Mouse (Mus musculus): ENCODE results near the gene Ddi2. TPM values are rescaled to one million over a fixed set of nuclear protein-coding genes. Genes with fewer than 3 reads are reported as not detected.
"Not testable (repeated sequence)": the region's sequence is repeated elsewhere in the genome, so short reads cannot be mapped to it uniquely, and the experiment has no call there.

Gene Ddi2
- total RNA-seq (2021): 10 to 100 TPM; 37.8 to 46.5 TPM
- long read RNA-seq, experiment 1, full-length matches to known transcripts: 1 of 15 reads
- long read RNA-seq, experiment 1, partial matches to known transcripts: 2 of 15 reads
- long read RNA-seq, experiment 1, other reads (novel, unspliced or antisense): 12 of 15 reads
- long read RNA-seq, experiment 2, full-length matches to known transcripts: 1 of 32 reads
- long read RNA-seq, experiment 2, partial matches to known transcripts: 1 of 32 reads
- long read RNA-seq, experiment 2, other reads (novel, unspliced or antisense): 30 of 32 reads

DNA sequence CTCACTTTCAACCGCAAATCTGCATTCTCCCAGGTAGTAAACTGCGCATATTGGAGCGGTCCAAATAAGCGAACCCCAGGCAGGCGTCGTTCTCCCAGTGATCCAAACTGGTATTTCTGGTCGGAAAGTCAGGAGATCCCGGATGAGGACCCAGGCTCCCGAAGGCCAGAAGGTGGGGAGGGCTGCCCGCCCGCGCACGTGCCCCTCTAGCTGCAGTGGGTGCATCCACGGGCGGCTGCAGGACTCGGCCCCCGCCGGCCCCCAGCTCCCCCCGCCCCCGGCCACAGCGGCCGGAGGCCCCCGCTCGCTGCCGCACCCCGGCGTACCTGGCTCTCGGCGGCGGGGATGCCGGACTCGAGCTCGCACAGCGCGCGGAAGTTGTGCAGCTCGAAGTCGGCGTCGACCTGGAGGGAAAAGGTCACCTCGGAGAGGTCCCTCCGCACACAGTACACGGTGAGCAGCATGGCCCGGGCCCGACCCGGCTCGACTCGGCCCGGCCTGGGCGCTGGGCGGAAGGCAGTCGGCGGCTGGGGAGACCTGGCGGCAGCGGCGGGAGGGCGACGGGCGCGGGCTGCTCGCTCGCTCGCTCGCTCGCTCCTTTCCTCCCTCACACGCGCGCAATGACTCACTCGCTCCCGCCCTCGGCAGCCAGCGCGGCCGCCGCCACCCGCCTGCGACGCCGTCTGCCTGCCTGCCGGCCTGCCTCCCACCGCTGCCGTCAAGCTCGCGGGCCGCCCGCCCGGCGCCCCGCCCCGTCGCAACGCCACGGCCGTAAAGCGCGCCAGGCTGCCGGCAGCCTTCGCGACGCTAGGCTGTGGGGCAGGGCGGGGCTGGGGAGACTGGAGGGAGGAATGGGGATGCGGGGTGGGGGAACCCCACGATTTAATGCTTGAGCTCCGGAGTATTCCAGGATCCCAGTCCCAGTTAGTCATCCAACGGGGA lies at the start of gene Ddi2:
TSS of gene Ddi2 (minus strand) at position 689 of the 942 bp plus-strand sequence.
- no peak for TF ChIP-seq CTCF (IDR thresholded peaks at IDR 0.05)
- peak within 1 kb of the TSS; percentile 98 for H3K27ac ChIP-seq
- intact Hi-C loops (cut with DNase I): loop anchor here (5.0 kb wide), 1 partner anchor 69 kb away; the partner anchor contains the start of genes Casp9 and Dnajc16
- peak within 1 kb of the TSS; percentile 92 for H3K4me3 ChIP-seq
- peak; percentile 97 for DNase-seq

DNA sequence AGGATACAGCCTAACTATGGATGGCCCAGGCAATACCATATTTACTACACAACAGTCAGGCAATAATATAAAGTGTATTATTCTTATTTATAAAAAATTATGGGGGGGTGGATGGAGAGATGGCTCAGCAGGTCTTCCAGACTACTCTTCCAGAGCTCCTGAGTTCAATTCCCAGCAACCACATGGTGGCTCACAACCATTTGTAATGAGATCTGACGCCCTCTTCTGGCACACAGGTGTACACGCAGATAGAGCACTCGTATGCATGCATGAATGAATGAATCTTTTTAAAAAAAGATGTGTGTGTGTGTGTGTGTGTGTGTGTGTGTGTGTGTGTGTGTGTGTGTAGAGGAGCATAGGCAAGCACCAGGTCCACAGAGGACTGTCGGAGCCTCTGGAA lies 49.8 kb upstream of the Ddi2 start:
- H3K4me3 ChIP-seq; H3K27ac ChIP-seq; intact Hi-C loops (cut with DNase I); DNase-seq: not testable (repeated sequence)
- TF ChIP-seq CTCF (IDR thresholded peaks at IDR 0.05): peak; percentile 20; the same call in 1 of the 2 replicates

DNA sequence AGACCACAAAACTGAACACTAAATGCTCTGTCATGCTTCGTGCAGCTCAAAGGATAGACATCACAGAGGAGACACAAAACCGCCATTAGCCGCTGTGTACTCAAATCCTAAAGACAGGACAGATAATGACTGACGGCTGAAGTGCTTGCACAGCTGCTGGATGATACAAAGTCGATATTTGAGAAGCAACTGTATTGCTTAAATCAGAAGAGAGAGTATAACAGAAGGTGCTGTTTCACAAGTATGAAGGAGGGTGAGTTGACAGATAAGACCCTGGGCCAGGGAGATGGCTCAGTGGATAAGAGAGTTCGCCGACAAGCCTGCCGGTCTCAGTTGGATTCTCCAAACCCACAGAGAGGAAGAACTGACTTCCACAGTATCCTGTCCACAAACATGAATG lies 48.6 kb upstream of the Ddi2 start:
- H3K4me3 ChIP-seq: no peak overlapping the region
- no peak overlapping the region for H3K27ac ChIP-seq
- no peak for DNase-seq
- no peak for TF ChIP-seq CTCF (IDR thresholded peaks at IDR 0.05)
- intact Hi-C loops (cut with DNase I): no loop called here

DNA sequence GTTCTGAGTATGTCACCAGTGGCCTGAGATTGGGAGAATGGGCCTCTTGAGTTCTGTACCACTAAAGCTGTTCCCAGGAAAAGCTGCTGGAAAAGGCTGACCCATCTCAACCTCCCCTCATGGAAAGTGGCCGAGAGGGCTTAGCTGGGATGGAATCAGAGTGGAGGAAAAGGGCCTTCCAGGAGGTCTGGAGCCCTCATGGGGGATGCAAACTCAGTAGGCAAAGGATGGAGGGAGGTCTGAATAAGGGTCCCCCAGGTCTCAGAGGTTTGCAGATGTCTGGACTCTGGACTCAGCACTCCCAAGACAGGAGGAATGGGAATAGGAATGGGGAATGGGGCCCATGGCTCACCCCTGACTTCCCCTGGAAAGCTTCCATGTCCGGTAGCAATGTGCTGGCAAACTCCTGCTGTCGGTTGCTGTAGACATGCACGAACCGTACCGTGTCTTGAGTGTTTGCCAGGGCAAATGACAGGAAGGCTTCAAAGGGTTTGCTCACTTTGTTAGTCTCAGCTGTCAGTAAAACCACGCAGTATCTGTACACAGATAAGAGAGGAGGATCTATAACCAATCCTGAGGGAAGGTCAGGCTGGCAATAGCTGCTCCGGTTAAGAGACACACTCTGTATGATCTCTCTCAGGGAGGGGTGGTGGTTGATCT lies 46.4 kb upstream of the Ddi2 start:
- TF ChIP-seq CTCF (IDR thresholded peaks at IDR 0.05): no peak

DNA sequence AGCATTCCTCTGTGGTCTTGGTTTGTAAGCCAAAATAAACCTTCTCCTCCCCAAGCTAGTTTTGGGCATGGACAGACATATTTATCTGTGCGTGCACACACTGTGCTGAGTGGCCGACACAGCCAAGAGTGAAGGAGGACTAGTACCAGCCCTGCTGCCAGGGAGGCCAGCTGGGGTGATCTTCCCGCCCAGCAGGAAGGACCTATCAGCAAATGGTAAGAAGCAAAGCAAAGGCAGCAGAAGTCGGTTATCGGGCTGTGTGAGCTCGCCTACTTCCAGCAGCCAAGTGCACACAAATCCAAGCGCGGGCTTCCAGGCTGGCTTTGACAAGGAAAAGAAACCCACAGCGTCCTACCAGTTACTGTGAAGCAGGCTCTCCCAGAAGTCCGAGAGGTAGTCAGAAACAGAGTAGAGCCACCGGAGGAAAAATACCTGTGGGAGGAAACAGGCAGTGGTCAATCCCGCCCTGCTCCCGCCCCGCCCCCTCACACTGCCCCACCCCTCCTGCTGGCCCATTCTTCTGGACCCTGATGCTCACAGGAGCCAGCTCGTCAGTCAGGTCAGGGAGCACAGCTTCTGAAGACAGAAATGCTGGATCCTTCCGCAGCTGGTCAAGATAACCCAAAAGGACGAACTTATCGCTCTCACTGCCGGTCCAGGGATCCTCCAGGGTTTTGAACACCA lies 44.3 kb upstream of the Ddi2 start:
- Histone ChIP-seq H3K4me3 (peak overlapping the region; percentile 9; the same call in 1 of the 2 replicates), H3K27ac (peak overlapping the region; percentile 70)
- DNase-seq: peak; percentile 54
- intact Hi-C loops (cut with DNase I): no loop called here
- no peak for TF ChIP-seq CTCF (IDR thresholded peaks at IDR 0.05)

More for the DNA sequence above, 46.4 kb upstream of the Ddi2 start:
- H3K4me3 ChIP-seq: no peak overlapping the region
- DNase-seq: no peak
- intact Hi-C loops (cut with DNase I): no loop called here
- no peak overlapping the region for H3K27ac ChIP-seq

DNA sequence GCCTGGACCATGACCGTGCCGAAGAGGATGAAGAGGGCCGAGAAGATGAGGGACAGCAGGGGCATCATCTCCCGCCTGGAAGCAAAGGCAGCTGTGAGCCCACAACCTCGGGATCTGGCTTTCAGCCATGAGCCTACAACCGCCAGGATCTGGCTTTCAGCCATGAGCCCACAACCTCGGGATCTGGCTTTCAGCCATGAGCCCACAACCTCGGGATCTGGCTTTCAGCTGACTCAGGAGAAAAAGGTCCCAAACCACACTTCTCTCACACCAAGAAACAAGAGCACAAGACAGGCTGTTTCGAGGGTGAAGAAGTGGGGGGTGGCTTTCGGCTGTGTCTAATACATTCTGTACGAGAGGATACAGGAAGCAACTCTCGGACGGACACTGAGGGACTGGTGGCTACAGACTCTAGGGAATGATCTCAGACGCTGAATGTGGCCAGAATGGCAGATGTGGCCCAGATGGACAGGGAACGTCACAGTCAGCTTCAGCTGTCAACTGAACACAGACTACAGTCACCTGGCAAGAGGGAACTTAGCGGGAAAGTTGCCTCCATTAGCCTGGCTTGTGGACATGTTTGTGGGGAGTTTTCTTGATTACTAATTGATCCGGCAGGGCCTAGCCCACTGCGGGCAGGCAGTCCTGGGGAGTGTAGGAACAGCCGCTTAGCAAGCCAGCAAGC lies 43.6 kb upstream of the Ddi2 start:
- Histone ChIP-seq H3K4me3 (peak overlapping the region; percentile 9; the same call in 1 of the 2 replicates), H3K27ac (peak overlapping the region; percentile 70)
- no peak for DNase-seq
- TF ChIP-seq CTCF (IDR thresholded peaks at IDR 0.05): no peak
- intact Hi-C loops (cut with DNase I): no loop called here

DNA sequence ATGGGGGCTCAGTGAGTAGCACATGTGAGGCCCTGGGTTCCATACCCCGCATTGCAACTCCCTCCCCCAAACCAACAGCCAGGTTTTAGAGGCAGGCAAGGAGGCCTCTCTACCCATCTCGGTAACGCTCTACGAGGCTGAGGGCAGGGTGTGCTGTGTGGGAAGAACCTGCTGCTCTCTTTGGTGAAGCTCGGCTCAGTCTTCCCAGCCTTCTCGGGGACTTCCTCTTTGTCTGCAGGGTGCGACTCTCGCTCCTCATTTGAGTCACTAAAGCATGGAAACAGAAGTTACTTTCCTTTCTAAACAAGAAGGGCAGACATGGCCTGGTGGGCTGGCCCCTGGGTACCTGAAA lies 43.1 kb upstream of the Ddi2 start:
- DNase-seq: no peak
- intact Hi-C loops (cut with DNase I): no loop called here

DNA sequence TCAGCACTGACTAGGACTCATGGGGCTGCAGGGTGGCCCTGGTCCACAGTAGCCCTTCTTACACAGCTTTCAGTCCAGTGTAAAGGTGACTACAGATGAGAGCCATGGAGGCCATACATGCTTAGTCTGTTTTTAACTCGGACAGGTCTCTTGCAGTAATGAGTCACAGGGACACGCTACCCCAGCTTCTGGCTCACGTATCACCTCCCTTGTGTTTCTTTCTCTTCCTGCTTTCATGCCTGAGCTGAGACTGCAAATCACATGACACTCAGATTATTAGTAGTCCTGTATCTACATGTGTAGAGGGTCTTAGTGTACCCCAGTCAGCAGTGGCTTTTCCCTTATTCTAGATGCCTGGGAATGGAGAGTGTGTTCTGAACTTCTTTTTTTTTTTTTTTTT lies 41.8 kb upstream of the Ddi2 start:
- H3K27ac ChIP-seq: no peak overlapping the region
- DNase-seq: no peak
- no peak overlapping the region for H3K4me3 ChIP-seq
- no peak for TF ChIP-seq CTCF (IDR thresholded peaks at IDR 0.05)
- intact Hi-C loops (cut with DNase I): no loop called here

More for the DNA sequence above, 43.1 kb upstream of the Ddi2 start:
- no peak for TF ChIP-seq CTCF (IDR thresholded peaks at IDR 0.05)
- Histone ChIP-seq H3K27ac (peak overlapping the region; percentile 70), H3K4me3 (no peak overlapping the region)

DNA sequence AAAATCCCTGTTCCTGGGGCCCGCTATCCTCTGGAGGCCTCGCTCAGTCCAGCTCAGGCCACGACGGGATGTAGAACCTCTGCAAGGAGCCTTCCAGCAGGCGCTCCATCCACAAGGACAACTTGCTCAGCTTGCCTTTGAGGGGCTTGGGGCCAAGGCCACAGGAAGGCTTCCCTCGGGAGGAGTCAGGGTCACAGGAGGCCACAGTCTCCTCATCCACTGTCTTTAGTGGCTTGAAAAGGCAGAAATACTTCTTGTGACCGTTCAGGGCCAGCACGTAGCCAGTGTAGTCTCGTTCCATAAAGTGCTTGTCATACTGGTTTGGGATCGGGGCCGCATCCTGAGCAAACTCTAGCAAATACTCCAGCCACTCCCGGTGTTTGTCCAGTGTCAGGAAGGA lies 40.3 kb upstream of the Ddi2 start:
- intact Hi-C loops (cut with DNase I): no loop called here

DNA sequence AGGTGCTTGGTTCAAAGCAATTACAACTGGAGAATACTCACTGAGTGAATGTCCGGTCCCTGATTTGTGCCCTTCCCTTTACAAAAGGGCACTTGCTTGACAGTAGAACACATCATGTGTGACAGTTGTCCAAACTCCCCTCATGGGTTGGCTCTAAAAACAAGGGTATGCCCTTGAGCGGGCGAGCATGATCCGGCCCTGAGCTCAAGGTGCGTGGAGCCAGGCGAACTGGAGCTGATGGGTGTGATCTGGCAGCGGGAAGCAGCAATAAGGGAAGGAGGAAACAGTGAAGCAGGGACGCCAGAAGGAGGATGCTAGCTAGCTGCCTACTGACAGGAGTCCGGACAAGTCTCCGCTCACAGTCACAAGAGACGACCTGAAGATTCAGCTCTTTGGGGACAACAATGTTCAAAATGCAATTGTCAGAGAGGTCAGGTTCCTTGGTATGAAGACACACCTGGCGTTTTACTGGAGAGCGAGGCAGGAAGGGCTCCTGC lies 38.9 kb upstream of the Ddi2 start:
- H3K4me3 ChIP-seq: no peak overlapping the region
- no peak for DNase-seq
- no peak for TF ChIP-seq CTCF (IDR thresholded peaks at IDR 0.05)
- intact Hi-C loops (cut with DNase I): no loop called here
- H3K27ac ChIP-seq: no peak overlapping the region

More for the DNA sequence above, 40.3 kb upstream of the Ddi2 start:
- no peak for DNase-seq
- TF ChIP-seq CTCF (IDR thresholded peaks at IDR 0.05): no peak
- no peak overlapping the region for H3K4me3 ChIP-seq
- H3K27ac ChIP-seq: no peak overlapping the region

DNA sequence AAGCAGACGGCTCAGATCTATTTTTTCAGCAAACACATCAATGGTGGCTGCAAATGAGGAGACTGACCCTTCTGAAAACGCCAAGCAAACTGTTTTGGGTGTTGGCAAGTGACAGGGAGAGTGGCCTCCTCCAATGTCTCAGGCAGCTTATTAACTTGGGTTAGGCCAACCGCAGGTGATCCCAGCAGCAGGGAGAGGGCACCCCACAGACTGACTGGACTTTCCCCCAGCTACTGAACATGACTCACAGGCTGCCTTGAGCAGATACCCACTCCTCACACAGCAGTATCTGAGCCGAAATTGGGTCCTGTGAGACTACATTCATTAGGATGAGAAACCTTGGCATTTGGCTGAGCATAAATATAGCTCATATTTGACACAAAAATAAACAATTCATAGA lies 37.7 kb upstream of the Ddi2 start:
- Histone ChIP-seq H3K27ac (no peak overlapping the region), H3K4me3 (no peak overlapping the region)
- intact Hi-C loops (cut with DNase I): no loop called here
- no peak for DNase-seq
- no peak for TF ChIP-seq CTCF (IDR thresholded peaks at IDR 0.05)
